Mouse (Mus musculus) hindbrain, embryonic 13.5 days (tissue): ENCODE data around the gene Hoxc5. TPM values are rescaled to one million over a fixed set of nuclear protein-coding genes. Genes with fewer than 3 reads are reported as not detected.
A peak's percentile ranks its signal among the peaks of the same experiment; 100 is the strongest.

ENCODE experiments used
- ATAC-seq: fragments of 200-750 bp; cut with Nextera tagmentation; 2 replicates; pipeline ENCODE4 v1.8.0; 2017; ENCODE audit warnings: moderate TSS enrichment; ENCODE audit not compliant: low FRiP score
- H3K27ac ChIP-seq: fragments of 300-500 bp; sonication (generic); 2 replicates; pipeline ENCODE4 v1.5.1; 2015; ENCODE audit warnings: inconsistent platforms, mild to moderate bottlenecking, moderate library complexity
- H3K27me3 ChIP-seq: fragments of 300-500 bp; sonication (generic); 2 replicates; pipeline ENCODE4 v1.6.1; 2015; ENCODE audit warnings: mild to moderate bottlenecking, inconsistent platforms
- H3K36me3 ChIP-seq: fragments of 300-500 bp; sonication (generic); 2 replicates; pipeline ENCODE4 v1.6.1; 2015; ENCODE audit warnings: mild to moderate bottlenecking, inconsistent platforms
- H3K4me1 ChIP-seq: fragments of 300-500 bp; sonication (generic); replicated peaks from 2 replicates; pipeline ENCODE4 v1.6.1; 2015; ENCODE audit warnings: inconsistent platforms
- H3K4me2 ChIP-seq: fragments of 300-500 bp; sonication (generic); 2 replicates; pipeline ENCODE4 v1.6.1; 2015; ENCODE audit warnings: inconsistent platforms, mild to moderate bottlenecking, moderate library complexity
- H3K4me3 ChIP-seq: fragments of 300-500 bp; sonication (generic); 2 replicates; pipeline ENCODE4 v1.5.1; 2015; ENCODE audit warnings: mild to moderate bottlenecking, inconsistent platforms
- H3K9ac ChIP-seq: fragments of 300-500 bp; sonication (generic); 2 replicates; pipeline ENCODE4 v1.6.1; 2015; ENCODE audit warnings: mild to moderate bottlenecking, inconsistent platforms
- H3K9me3 ChIP-seq: fragments of 300-500 bp; sonication (generic); 2 replicates; pipeline ENCODE4 v1.6.1; 2016; ENCODE audit warnings: inconsistent platforms
- WGBS: fragments of 180-500 bp; shearing (Covaris S2); methylation state at CpG from one replicate; pipeline ENCODE4 v1.1.7; 2015; 5-methylcytosine and 5-hydroxymethylcytosine counted together
- polyA plus RNA-seq: library from polyadenylated mRNA; unstranded; fragments of >200 nt; fragmentation: Nextera tagmentation; extraction: Ambion mirVana; gene quantifications from 2 replicates; pipeline ENCODE4 v1.2.1, GENCODE M21; 2015

Hoxc5 gene
- polyA plus RNA-seq, 1 experiment from 2014 or later: 39.2 TPM

GRCm38 (mm10) chr15:103000501-103000901 is 33.3 kb downstream of the Hoxc5 start:
- Histone ChIP-seq H3K27me3 (peaks cover 99% of the 10 kb centered on the region), H3K4me1 (peaks cover 8% of the 10 kb centered on the region), H3K4me2 (no peak overlapping the region), H3K4me3 (peak overlapping the region; percentile 15; the same call in 1 of the 2 replicates), H3K36me3 (no peaks in the 10 kb centered on the region), H3K9me3 (no peaks in the 10 kb centered on the region), H3K27ac (no peak overlapping the region), H3K9ac (no peak overlapping the region)
- WGBS: 2% methylated on average over 24 of the region's 24 CpGs
- ATAC-seq: no peak

- no peaks in the 10 kb centered on the region for H3K9me3 ChIP-seq
- H3K9ac ChIP-seq: no peak overlapping the region
- H3K27ac ChIP-seq: no peak overlapping the region
- no peak overlapping the region for H3K4me2 ChIP-seq
- no peaks in the 10 kb centered on the region for H3K36me3 ChIP-seq
- peaks cover 100% of the 10 kb centered on the region for H3K27me3 ChIP-seq
- no peak for ATAC-seq
- no peak overlapping the region for H3K4me3 ChIP-seq
- H3K4me1 ChIP-seq: peaks cover 8% of the 10 kb centered on the region
- 18% methylated on average over 2 of the region's 2 CpGs for WGBS
These were observed 34.1 kb downstream of the Hoxc5 start for GRCm38 (mm10) chr15:103001370-103001769.

- Histone ChIP-seq H3K36me3 (no peaks in the 10 kb centered on the region), H3K4me1 (peaks cover 8% of the 10 kb centered on the region), H3K27me3 (peaks cover 100% of the 10 kb centered on the region), H3K9ac (no peak overlapping the region), H3K9me3 (no peaks in the 10 kb centered on the region), H3K27ac (no peak overlapping the region), H3K4me2 (no peak overlapping the region), H3K4me3 (no peak overlapping the region)
- ATAC-seq: no peak
- WGBS: 5% methylated on average over 4 of the region's 4 CpGs
These were observed 34.9 kb downstream of the Hoxc5 start for GRCm38 (mm10) chr15:103002156-103002555.

- H3K27me3 ChIP-seq: peaks cover 100% of the 10 kb centered on the region
- H3K9me3 ChIP-seq: no peaks in the 10 kb centered on the region
- H3K4me3 ChIP-seq: no peak overlapping the region
- H3K9ac ChIP-seq: no peak overlapping the region
- 7% methylated on average over 13 of the region's 13 CpGs for WGBS
- no peak overlapping the region for H3K27ac ChIP-seq
- H3K4me1 ChIP-seq: peaks cover 8% of the 10 kb centered on the region
- ATAC-seq: no peak
- H3K4me2 ChIP-seq: no peak overlapping the region
- no peaks in the 10 kb centered on the region for H3K36me3 ChIP-seq
These were observed 35.7 kb downstream of the Hoxc5 start for GRCm38 (mm10) chr15:103002821-103003448.

- Histone ChIP-seq H3K9ac (no peak overlapping the region), H3K4me1 (no peaks in the 10 kb centered on the region), H3K4me2 (no peak overlapping the region)
These were observed 38.1 kb downstream of the Hoxc5 start for GRCm38 (mm10) chr15:103005308-103005707.

GRCm38 (mm10) chr15:103005797-103006196 is 38.6 kb downstream of the Hoxc5 start:
- peaks cover 100% of the 10 kb centered on the region for H3K27me3 ChIP-seq
- no peaks in the 10 kb centered on the region for H3K4me1 ChIP-seq
- WGBS: 3% methylated on average over 5 of the region's 5 CpGs
- no peaks in the 10 kb centered on the region for H3K36me3 ChIP-seq
- no peak for ATAC-seq
- H3K4me3 ChIP-seq: no peak overlapping the region
- H3K9ac ChIP-seq: no peak overlapping the region
- no peak overlapping the region for H3K4me2 ChIP-seq
- no peak overlapping the region for H3K27ac ChIP-seq
- H3K9me3 ChIP-seq: no peaks in the 10 kb centered on the region

More at GRCm38 (mm10) chr15:103005308-103005707, 38.1 kb downstream of the Hoxc5 start:
- Histone ChIP-seq H3K36me3 (no peaks in the 10 kb centered on the region), H3K9me3 (no peaks in the 10 kb centered on the region), H3K27ac (no peak overlapping the region), H3K27me3 (peaks cover 100% of the 10 kb centered on the region), H3K4me3 (no peak overlapping the region)
- no peak for ATAC-seq
- 1% methylated on average over 17 of the region's 17 CpGs for WGBS

- no peaks in the 10 kb centered on the region for H3K36me3 ChIP-seq
- no peak for ATAC-seq
- no peak overlapping the region for H3K4me2 ChIP-seq
- no peaks in the 10 kb centered on the region for H3K9me3 ChIP-seq
- H3K27ac ChIP-seq: no peak overlapping the region
- no peak overlapping the region for H3K9ac ChIP-seq
- peaks cover 100% of the 10 kb centered on the region for H3K27me3 ChIP-seq
- H3K4me1 ChIP-seq: peaks cover 3% of the 10 kb centered on the region; the same call in 1 of the 2 replicates
- 29% methylated on average over 1 of the region's 1 CpGs for WGBS
- no peak overlapping the region for H3K4me3 ChIP-seq
These were observed 39.1 kb downstream of the Hoxc5 start for GRCm38 (mm10) chr15:103006326-103006725.

GRCm38 (mm10) chr15:103009265-103010111 is 42.2 kb downstream of the Hoxc5 start:
- Histone ChIP-seq H3K4me1 (peaks cover 12% of the 10 kb centered on the region), H3K27ac (peak overlapping the region; percentile 84), H3K9ac (peak overlapping the region; percentile 64), H3K9me3 (no peaks in the 10 kb centered on the region), H3K4me2 (peak overlapping the region; percentile 52), H3K36me3 (no peaks in the 10 kb centered on the region), H3K4me3 (peak overlapping the region; percentile 34), H3K27me3 (peaks cover 96% of the 10 kb centered on the region)
- ATAC-seq: no peak
- WGBS: 1% methylated on average over 27 of the region's 27 CpGs

GRCm38 (mm10) chr15:103010112-103010846 is 43.0 kb downstream of the Hoxc5 start:
- Histone ChIP-seq H3K4me2 (peak overlapping the region; percentile 52), H3K27me3 (peaks cover 96% of the 10 kb centered on the region), H3K9me3 (no peaks in the 10 kb centered on the region), H3K9ac (peak overlapping the region; percentile 64), H3K4me1 (peaks cover 12% of the 10 kb centered on the region), H3K36me3 (no peaks in the 10 kb centered on the region), H3K4me3 (peak overlapping the region; percentile 34), H3K27ac (peak overlapping the region; percentile 84)
- WGBS: 1% methylated on average over 31 of the region's 31 CpGs
- no peak for ATAC-seq

GRCm38 (mm10) chr15:103010847-103011555 is 43.8 kb downstream of the Hoxc5 start:
- H3K27ac ChIP-seq: peak overlapping the region; percentile 84
- H3K4me2 ChIP-seq: peak overlapping the region; percentile 52
- peaks cover 96% of the 10 kb centered on the region for H3K27me3 ChIP-seq
- ATAC-seq: no peak
- under 1% methylated on average over 28 of the region's 28 CpGs for WGBS
- peaks cover 16% of the 10 kb centered on the region for H3K4me1 ChIP-seq
- H3K9ac ChIP-seq: peak overlapping the region; percentile 64
- H3K4me3 ChIP-seq: peak overlapping the region; percentile 34
- no peaks in the 10 kb centered on the region for H3K36me3 ChIP-seq
- H3K9me3 ChIP-seq: no peaks in the 10 kb centered on the region

- peak overlapping the region; percentile 27 for H3K4me3 ChIP-seq
- 3% methylated on average over 26 of the region's 26 CpGs for WGBS
These were observed 44.8 kb downstream of the Hoxc5 start for GRCm38 (mm10) chr15:103011928-103012486.

More at GRCm38 (mm10) chr15:103011928-103012486, 44.8 kb downstream of the Hoxc5 start:
- peak overlapping the region; percentile 73 for H3K27ac ChIP-seq
- H3K9ac ChIP-seq: peak overlapping the region; percentile 63
- peaks cover 17% of the 10 kb centered on the region for H3K4me1 ChIP-seq
- ATAC-seq: no peak
- no peaks in the 10 kb centered on the region for H3K36me3 ChIP-seq
- no peaks in the 10 kb centered on the region for H3K9me3 ChIP-seq
- peak overlapping the region; percentile 51 for H3K4me2 ChIP-seq
- H3K27me3 ChIP-seq: peaks cover 96% of the 10 kb centered on the region
